Mouse (Mus musculus): ENCODE results near the gene Usp21.

DNA sequence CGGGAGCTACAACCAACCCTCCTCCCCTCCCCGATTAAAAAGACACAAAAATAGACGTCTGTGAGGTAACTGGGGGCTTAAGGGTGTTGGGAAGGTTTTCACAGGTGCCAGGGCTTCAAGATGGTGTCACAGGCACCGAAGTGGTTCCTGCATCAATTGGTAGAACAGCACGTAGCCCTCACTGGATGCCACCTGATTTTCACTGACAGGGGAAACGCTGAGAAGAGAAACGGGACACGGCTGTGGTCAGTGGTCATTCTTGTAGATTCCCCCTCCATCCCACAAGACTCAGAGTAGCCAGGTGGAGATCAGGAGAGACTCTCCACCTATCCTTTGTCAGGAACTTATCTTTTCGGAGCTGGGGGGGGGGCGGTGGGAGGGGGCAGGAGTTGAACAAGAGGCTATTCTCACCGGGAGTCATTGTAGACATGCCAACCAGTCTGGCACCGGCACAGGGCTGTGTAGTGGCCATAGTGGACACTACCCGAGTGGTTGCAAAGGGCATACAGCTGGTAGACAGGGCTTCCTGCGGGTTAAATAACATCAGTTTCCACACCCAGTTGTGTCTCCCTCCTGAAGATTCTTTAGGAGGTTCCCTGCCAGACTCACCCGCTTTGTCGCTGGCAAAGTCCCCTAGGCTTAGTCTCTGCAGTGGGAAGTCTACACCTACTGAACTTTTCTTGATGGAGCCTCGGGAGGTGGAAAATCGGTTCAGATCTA, 5.5 kb downstream of the Usp21 start:
- TF ChIP-seq POLR2A (IDR thresholded peaks at IDR 0.05; ENCODE audit: control insufficient read depth in 1 of 2, insufficient read depth in 1 of 2, low read depth in 1 of 2, low read length in 2 of 2, poor library complexity in 1 of 2) (no peak), MAZ (IDR thresholded peaks at IDR 0.05; ENCODE audit: low read depth, low read length) (no peak), SMC3 (IDR thresholded peaks at IDR 0.05; ENCODE audit: low read depth, low read length) (no peak), GABPA (IDR thresholded peaks at IDR 0.05; ENCODE audit: low read depth, low read length) (no peak), CTCF (IDR thresholded peaks at IDR 0.05 in 2 of 3, conservative IDR thresholded peaks at IDR 0.05 in 1 of 3; ENCODE audit: control insufficient read depth in 1 of 3, insufficient read depth in 1 of 3, low read depth in 2 of 3, low read length in 3 of 3, poor library complexity in 1 of 3, severe bottlenecking in 1 of 3) (no peak), EP300 (IDR thresholded peaks at IDR 0.05; ENCODE audit: low read depth in 1 of 2, low read length in 2 of 2) (no peak)
